ENCODE assay signal across 9 mouse cellular contexts in the genomic region with DNA sequence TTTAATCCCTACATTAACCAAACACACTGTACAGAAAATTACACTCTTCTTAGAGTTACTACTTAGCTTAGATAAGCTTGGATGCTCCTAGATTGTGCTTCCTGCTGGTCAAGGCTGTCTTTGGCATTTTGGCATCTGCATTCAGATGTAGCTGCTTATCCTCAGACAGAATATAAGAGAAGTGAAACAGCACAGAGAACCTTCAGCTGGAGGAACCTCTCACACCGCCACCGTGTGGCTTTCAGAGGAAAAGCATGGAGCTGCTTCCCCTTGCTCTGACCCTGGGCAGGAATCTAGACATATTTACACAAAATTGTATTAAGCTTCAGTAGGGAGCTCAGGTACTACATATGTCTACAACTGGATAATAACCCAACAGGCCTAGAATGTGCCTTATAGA. TPM values are rescaled to one million over a fixed set of nuclear protein-coding genes. Genes with fewer than 3 reads are reported as not detected.
DNase-seq lines count a peak whose midpoint lies in the region; ATAC-seq and TF ChIP-seq lines count a peak whose summit lies in the region.
"Had no signal": no experiment of that assay in that cellular context is flagged by ENCODE, and none has a peak within 500 bp of the region (broad histone marks: within the 10 kb centered on the region; RNA-seq: fewer than 3 reads in every experiment).

No protein-coding gene starts in this region.

- TF ChIP-seq EP300 in heart, adult 2 months (IDR thresholded peaks at IDR 0.05; ENCODE audit: insufficient read depth, low read depth, low read length) = no peak

- H3K4me3 ChIP-seq in heart, adult 2 months = no peak overlapping the region
- H3K4me3 ChIP-seq in heart, embryonic 11.5 days (ENCODE audit: low read depth, low read length) = no peak overlapping the region

- intact Hi-C loops in heart, adult 2 months (cut with DNase I) = no loop called here

- H3K36me3 ChIP-seq in heart, adult 2 months (ENCODE audit: control insufficient read depth, insufficient read depth, low read length) = no peaks in the 10 kb centered on the region
- no peaks in the 10 kb centered on the region for H3K36me3 ChIP-seq in heart, embryonic 11.5 days (ENCODE audit: control insufficient read depth, insufficient read depth, low read length)

- no peaks in the 10 kb centered on the region for H3K9me3 ChIP-seq in heart, embryonic 11.5 days (replicated peaks; ENCODE audit: control insufficient read depth, low read length)

- H3K9ac ChIP-seq in heart, adult 2 months (ENCODE audit: low read depth, low read length) = no peak overlapping the region
- H3K9ac ChIP-seq in heart, embryonic 11.5 days (ENCODE audit: low read depth, low read length) = no peak overlapping the region

- DNase-seq in heart, adult 2 months = peak in 1 of 2 experiments; percentile 24
- peak; percentile 22 for DNase-seq in urinary bladder, postnatal 14 days (ENCODE audit: low spot score)
- DNase-seq in urinary bladder, adult 18-20 months (ENCODE audit: low spot score in 2 of 2) = no peak
- peak; percentile 23 to 48 for DNase-seq in cerebellum, postnatal 4 days (ENCODE audit: low spot score in 2 of 2)
- DNase-seq in layer of hippocampus, adult 9-10 months (ENCODE audit: low spot score) = peak; percentile 9

- no peak for ATAC-seq in heart, embryonic 11.5 days (replicated peaks; ENCODE audit: insufficient number of reproducible peaks, low FRiP score, low TSS enrichment)
- peak; percentile 77; the same call in 1 of the 2 replicates for ATAC-seq in megakaryocyte-erythroid progenitor cell, adult 5-6 weeks (replicated peaks; ENCODE audit: low FRiP score, low TSS enrichment, poor library complexity, severe bottlenecking)
- no peak for ATAC-seq in inflammation-experienced regulatory T-cells, adult 6 months

- 2% methylated on average over 2 of the region's 2 CpGs for WGBS in heart, adult 2 months
- WGBS in heart, embryonic 11.5 days (ENCODE audit: insufficient replicate concordance) = 0% methylated on average over 2 of the region's 2 CpGs

- no peaks in the 10 kb centered on the region for H3K79me2 ChIP-seq in heart, adult 2 months (replicated peaks; ENCODE audit: control insufficient read depth, insufficient read depth, low read length)

- TF ChIP-seq CTCF in heart, adult 2 months (IDR thresholded peaks at IDR 0.05) = peak; percentile 79

- no peak overlapping the region for H3K27ac ChIP-seq in heart, adult 2 months
- H3K27ac ChIP-seq in heart, embryonic 11.5 days (ENCODE audit: low read depth, low read length) = no peak overlapping the region

- no peak overlapping the region for H3K4me2 ChIP-seq in heart, embryonic 11.5 days

- H3K4me1 ChIP-seq in heart, adult 2 months (ENCODE audit: control insufficient read depth, insufficient read depth, low read length) = no peaks in the 10 kb centered on the region
- H3K4me1 ChIP-seq in heart, embryonic 11.5 days (ENCODE audit: control insufficient read depth, insufficient read depth, low read length) = no peaks in the 10 kb centered on the region

- no peaks in the 10 kb centered on the region for H3K27me3 ChIP-seq in heart, adult 2 months (ENCODE audit: control insufficient read depth, insufficient read depth, low read length)
- H3K27me3 ChIP-seq in heart, embryonic 11.5 days (ENCODE audit: control insufficient read depth, insufficient read depth, low read length) = no peaks in the 10 kb centered on the region; the same call in 1 of the 2 replicates

- TF ChIP-seq POLR2A in heart, adult 2 months (IDR thresholded peaks at IDR 0.05; ENCODE audit: insufficient read depth, low read depth, low read length) = no peak

RNA-seq across cellular contexts. Expression of a gene that starts 2.6 kb away (rescaled TPM):
- not detected for total RNA-seq in heart, adult 2 months (2021)
- polyA plus RNA-seq in heart, adult 2 months (2012; rRNA removed) = not detected in 2 replicates
- not detected in 2 replicates for polyA plus RNA-seq in heart, embryonic 11.5 days (2014; fragmentation: Nextera tagmentation; extraction: Ambion mirVana)
- not detected in 2 replicates for total RNA-seq in megakaryocyte-erythroid progenitor cell, adult 5-6 weeks (2014; fragmentation: Nextera tagmentation)
- total RNA-seq in megakaryocyte-erythroid progenitor cell, adult 5-6 weeks (2017) = not detected in 2 replicates
- polyA plus RNA-seq in inflammation-experienced regulatory T-cells, adult 6 months (2017; shearing (Covaris generic)) = not detected
- total RNA-seq: layer of hippocampus, adult 8-10 months had no signal

RNA-seq across cellular contexts. Expression of a gene that starts 14.6 kb away (rescaled TPM):
- total RNA-seq in heart, adult 2 months (2021) = not detected
- not detected in 2 replicates for polyA plus RNA-seq in heart, adult 2 months (2012; rRNA removed)
- not detected in 2 replicates for polyA plus RNA-seq in heart, embryonic 11.5 days (2014; fragmentation: Nextera tagmentation; extraction: Ambion mirVana)
- total RNA-seq in megakaryocyte-erythroid progenitor cell, adult 5-6 weeks (2014; fragmentation: Nextera tagmentation) = not detected in 2 replicates
- total RNA-seq in megakaryocyte-erythroid progenitor cell, adult 5-6 weeks (2017) = not detected in 2 replicates
- not detected for polyA plus RNA-seq in inflammation-experienced regulatory T-cells, adult 6 months (2017; shearing (Covaris generic))
- total RNA-seq: layer of hippocampus, adult 8-10 months had no signal

RNA-seq across cellular contexts. Expression of a gene that starts 18.6 kb away (rescaled TPM):
- not detected for total RNA-seq in heart, adult 2 months (2021)
- polyA plus RNA-seq in heart, adult 2 months (2012; rRNA removed) = not detected in 2 replicates
- not detected in 2 replicates for polyA plus RNA-seq in heart, embryonic 11.5 days (2014; fragmentation: Nextera tagmentation; extraction: Ambion mirVana)
- not detected in 2 replicates for total RNA-seq in megakaryocyte-erythroid progenitor cell, adult 5-6 weeks (2014; fragmentation: Nextera tagmentation)
- total RNA-seq in megakaryocyte-erythroid progenitor cell, adult 5-6 weeks (2017) = not detected in 2 replicates
- not detected for polyA plus RNA-seq in inflammation-experienced regulatory T-cells, adult 6 months (2017; shearing (Covaris generic))
- total RNA-seq: layer of hippocampus, adult 8-10 months had no signal

RNA-seq across cellular contexts. Expression of a gene that starts 25.7 kb away (rescaled TPM):
- not detected for total RNA-seq in heart, adult 2 months (2021)
- polyA plus RNA-seq in heart, adult 2 months (2012; rRNA removed) = not detected in 2 replicates
- not detected in 2 replicates for polyA plus RNA-seq in heart, embryonic 11.5 days (2014; fragmentation: Nextera tagmentation; extraction: Ambion mirVana)
- total RNA-seq in megakaryocyte-erythroid progenitor cell, adult 5-6 weeks (2014; fragmentation: Nextera tagmentation) = not detected in 2 replicates
- not detected in 2 replicates for total RNA-seq in megakaryocyte-erythroid progenitor cell, adult 5-6 weeks (2017)
- not detected for polyA plus RNA-seq in inflammation-experienced regulatory T-cells, adult 6 months (2017; shearing (Covaris generic))
- total RNA-seq: layer of hippocampus, adult 8-10 months had no signal

RNA-seq across cellular contexts. Expression of a gene that starts 41.4 kb away (rescaled TPM):
- total RNA-seq in heart, adult 2 months (2021) = not detected
- not detected in 2 replicates for polyA plus RNA-seq in heart, adult 2 months (2012; rRNA removed)
- polyA plus RNA-seq in heart, embryonic 11.5 days (2014; fragmentation: Nextera tagmentation; extraction: Ambion mirVana) = not detected in 2 replicates
- total RNA-seq in megakaryocyte-erythroid progenitor cell, adult 5-6 weeks (2014; fragmentation: Nextera tagmentation) = not detected in 2 replicates
- not detected in 2 replicates for total RNA-seq in megakaryocyte-erythroid progenitor cell, adult 5-6 weeks (2017)
- polyA plus RNA-seq in inflammation-experienced regulatory T-cells, adult 6 months (2017; shearing (Covaris generic)) = not detected
- total RNA-seq: layer of hippocampus, adult 8-10 months had no signal

Comparison
In these comparisons a context has a peak if more than half of its experiments do, and no peak if none do; other contexts are left out.
1. DNase-seq: peak in urinary bladder, postnatal 14 days (single experiment), cerebellum, postnatal 4 days (2 of 2) and layer of hippocampus, adult 9-10 months (single experiment); none in urinary bladder, adult 18-20 months (0 of 2).